Mouse (Mus musculus): ENCODE measurements around the gene Itpr2. TPM values are rescaled to one million over a fixed set of nuclear protein-coding genes. Genes with fewer than 3 reads are reported as not detected.

Itpr2 gene
- polyA plus RNA-seq, 2 experiments: 0.64 to 1.7 TPM

- H3K9ac ChIP-seq (replicated peaks): no peak overlapping the region
- TF ChIP-seq CTCF (IDR thresholded peaks at IDR 0.05; ENCODE audit: low read depth): no peak
- no peak for TF ChIP-seq EP300 (IDR thresholded peaks at IDR 0.05; ENCODE audit: low read depth)
These were observed 376.4 kb downstream of the Itpr2 start for GRCm38 (mm10) chr6:146125621-146126020.

GRCm38 (mm10) chr6:146124479-146124878 is 377.5 kb downstream of the Itpr2 start:
- Histone ChIP-seq H3K36me3 (replicated peaks; ENCODE audit: control insufficient read depth, insufficient read depth, low read depth) (no peaks in the 10 kb centered on the region), H3K9ac (replicated peaks) (no peak overlapping the region), H3K27ac (no peak overlapping the region), H3K4me2 (ENCODE audit: low read depth) (no peak overlapping the region), H3K4me3 (ENCODE audit: insufficient read depth in 1 of 2, low read depth in 2 of 2, low read length in 2 of 2) (no peak overlapping the region), H3K27me3 (ENCODE audit: control insufficient read depth, insufficient read depth, low read length) (no peaks in the 10 kb centered on the region), H3K4me1 (replicated peaks; ENCODE audit: control insufficient read depth in 2 of 2, insufficient read depth in 2 of 2, low read length in 1 of 2) (no peaks in the 10 kb centered on the region), H3K9me3 (ENCODE audit: control insufficient read depth, low read length) (no peaks in the 10 kb centered on the region)
- ATAC-seq (ENCODE audit: insufficient read depth) (no peak), DNase-seq (ENCODE audit: low read depth in 3 of 3, low spot score in 3 of 3) (no peak)
- WGBS (ENCODE audit: insufficient replicate concordance): 58% methylated on average over 3 of the region's 3 CpGs
- no peak for TF ChIP-seq EP300 (IDR thresholded peaks at IDR 0.05; ENCODE audit: low read depth)
- TF ChIP-seq CTCF (IDR thresholded peaks at IDR 0.05; ENCODE audit: low read depth): no peak

More at GRCm38 (mm10) chr6:146125621-146126020, 376.4 kb downstream of the Itpr2 start:
- no peak for DNase-seq (ENCODE audit: low read depth in 3 of 3, low spot score in 3 of 3)
- Histone ChIP-seq H3K36me3 (replicated peaks; ENCODE audit: control insufficient read depth, insufficient read depth, low read depth) (no peaks in the 10 kb centered on the region), H3K4me3 (ENCODE audit: insufficient read depth in 1 of 2, low read depth in 2 of 2, low read length in 2 of 2) (no peak overlapping the region), H3K27me3 (ENCODE audit: control insufficient read depth, insufficient read depth, low read length) (no peaks in the 10 kb centered on the region), H3K4me2 (ENCODE audit: low read depth) (no peak overlapping the region), H3K27ac (no peak overlapping the region), H3K4me1 (replicated peaks; ENCODE audit: control insufficient read depth in 2 of 2, insufficient read depth in 2 of 2, low read length in 1 of 2) (no peaks in the 10 kb centered on the region), H3K9me3 (ENCODE audit: control insufficient read depth, low read length) (no peaks in the 10 kb centered on the region)
- WGBS (ENCODE audit: insufficient replicate concordance): 50% methylated on average over 1 of the region's 1 CpGs
- no peak for ATAC-seq (ENCODE audit: insufficient read depth)

GRCm38 (mm10) chr6:146123656-146124055 is 378.4 kb downstream of the Itpr2 start:
- no peaks in the 10 kb centered on the region for H3K36me3 ChIP-seq (replicated peaks; ENCODE audit: control insufficient read depth, insufficient read depth, low read depth)
- ATAC-seq (ENCODE audit: insufficient read depth): no peak
- no peak for DNase-seq (ENCODE audit: low read depth in 3 of 3, low spot score in 3 of 3)
- no peak overlapping the region for H3K4me3 ChIP-seq (ENCODE audit: insufficient read depth in 1 of 2, low read depth in 2 of 2, low read length in 2 of 2)
- no peak overlapping the region for H3K9ac ChIP-seq (replicated peaks)
- WGBS (ENCODE audit: insufficient replicate concordance): 54% methylated on average over 4 of the region's 4 CpGs
- H3K9me3 ChIP-seq (ENCODE audit: control insufficient read depth, low read length): no peaks in the 10 kb centered on the region
- no peak overlapping the region for H3K4me2 ChIP-seq (ENCODE audit: low read depth)
- H3K27ac ChIP-seq: no peak overlapping the region
- H3K27me3 ChIP-seq (ENCODE audit: control insufficient read depth, insufficient read depth, low read length): no peaks in the 10 kb centered on the region
- H3K4me1 ChIP-seq (replicated peaks; ENCODE audit: control insufficient read depth in 2 of 2, insufficient read depth in 2 of 2, low read length in 1 of 2): no peaks in the 10 kb centered on the region
- no peak for TF ChIP-seq CTCF (IDR thresholded peaks at IDR 0.05; ENCODE audit: low read depth)
- no peak for TF ChIP-seq EP300 (IDR thresholded peaks at IDR 0.05; ENCODE audit: low read depth)

GRCm38 (mm10) chr6:146120172-146120571 is 381.9 kb downstream of the Itpr2 start:
- DNase-seq (ENCODE audit: low read depth in 3 of 3, low spot score in 3 of 3) (no peak), ATAC-seq (ENCODE audit: insufficient read depth) (no peak)
- H3K9ac ChIP-seq (replicated peaks): no peak overlapping the region
- 12% methylated on average over 6 of the region's 6 CpGs for WGBS (ENCODE audit: insufficient replicate concordance)
- no peaks in the 10 kb centered on the region for H3K4me1 ChIP-seq (replicated peaks; ENCODE audit: control insufficient read depth in 2 of 2, insufficient read depth in 2 of 2, low read length in 1 of 2)
- TF ChIP-seq EP300 (IDR thresholded peaks at IDR 0.05; ENCODE audit: low read depth) (no peak), CTCF (IDR thresholded peaks at IDR 0.05; ENCODE audit: low read depth) (no peak)
- no peak overlapping the region for H3K27ac ChIP-seq
- no peak overlapping the region for H3K4me2 ChIP-seq (ENCODE audit: low read depth)
- no peaks in the 10 kb centered on the region for H3K36me3 ChIP-seq (replicated peaks; ENCODE audit: control insufficient read depth, insufficient read depth, low read depth)
- H3K27me3 ChIP-seq (ENCODE audit: control insufficient read depth, insufficient read depth, low read length): no peaks in the 10 kb centered on the region
- H3K4me3 ChIP-seq (ENCODE audit: insufficient read depth in 1 of 2, low read depth in 2 of 2, low read length in 2 of 2): no peak overlapping the region
- no peaks in the 10 kb centered on the region for H3K9me3 ChIP-seq (ENCODE audit: control insufficient read depth, low read length)

- Histone ChIP-seq H3K9ac (replicated peaks) (no peak overlapping the region), H3K9me3 (ENCODE audit: control insufficient read depth, low read length) (no peaks in the 10 kb centered on the region), H3K27me3 (ENCODE audit: control insufficient read depth, insufficient read depth, low read length) (no peaks in the 10 kb centered on the region), H3K4me1 (replicated peaks; ENCODE audit: control insufficient read depth in 2 of 2, insufficient read depth in 2 of 2, low read length in 1 of 2) (no peaks in the 10 kb centered on the region; a peak in 1 of 4 replicates), H3K36me3 (replicated peaks; ENCODE audit: control insufficient read depth, insufficient read depth, low read depth) (no peaks in the 10 kb centered on the region), H3K4me2 (ENCODE audit: low read depth) (no peak overlapping the region), H3K27ac (no peak overlapping the region), H3K4me3 (ENCODE audit: insufficient read depth in 1 of 2, low read depth in 2 of 2, low read length in 2 of 2) (no peak overlapping the region)
- DNase-seq (ENCODE audit: low read depth in 3 of 3, low spot score in 3 of 3) (no peak), ATAC-seq (ENCODE audit: insufficient read depth) (no peak)
- no peak for TF ChIP-seq EP300 (IDR thresholded peaks at IDR 0.05; ENCODE audit: low read depth)
- no peak for TF ChIP-seq CTCF (IDR thresholded peaks at IDR 0.05; ENCODE audit: low read depth)
- WGBS (ENCODE audit: insufficient replicate concordance): 47% methylated on average over 12 of the region's 12 CpGs
These were observed 387.2 kb downstream of the Itpr2 start for GRCm38 (mm10) chr6:146114731-146115302.
